Mouse (Mus musculus): ENCODE results near the gene Immp2l. TPM values are rescaled to one million over a fixed set of nuclear protein-coding genes. Genes with fewer than 3 reads are reported as not detected.

The Immp2l gene
- total and polyA plus RNA-seq, 2 experiments from 2014 or later: 1.7 to 10.9 TPM

DNA sequence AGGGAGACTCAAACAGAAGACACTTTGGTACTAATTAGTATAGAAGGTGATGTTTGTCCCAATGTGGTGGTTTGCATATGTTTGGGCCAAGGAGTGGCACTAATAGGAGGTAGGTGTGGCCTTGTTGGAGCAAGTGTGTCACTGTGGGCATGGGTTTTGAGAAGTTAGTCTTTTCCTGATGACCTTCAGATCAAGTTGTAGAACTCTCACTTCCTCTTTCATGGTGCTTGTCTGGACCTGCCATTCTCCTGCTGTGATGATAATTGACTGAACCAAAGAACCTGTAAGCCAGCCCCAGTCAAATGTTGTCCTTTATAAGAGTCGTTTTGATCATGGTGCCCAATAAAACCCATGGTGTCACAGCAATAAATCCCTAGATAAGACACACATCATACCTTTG is 967.5 kb downstream of the Immp2l start:
- no peak overlapping the region for H3K4me3 ChIP-seq (ENCODE audit: low read length)
- ATAC-seq (no peak), DNase-seq (ENCODE audit: low spot score) (no peak)

More for the DNA sequence above, 967.5 kb downstream of the Immp2l start:
- H3K4me1 ChIP-seq (ENCODE audit: insufficient read depth, low read length): no peaks in the 10 kb centered on the region
- H3K36me3 ChIP-seq (ENCODE audit: insufficient read depth, low read length): no peaks in the 10 kb centered on the region
- H3K27ac ChIP-seq: no peak overlapping the region
- no peaks in the 10 kb centered on the region for H3K9me3 ChIP-seq (ENCODE audit: low read length)
- no peak overlapping the region for H3K4me2 ChIP-seq (ENCODE audit: low read depth, low read length)
- no peak for TF ChIP-seq CTCF (IDR thresholded peaks at IDR 0.05; ENCODE audit: low read depth)
- no peaks in the 10 kb centered on the region for H3K27me3 ChIP-seq (ENCODE audit: insufficient read depth, low read length)
- 75% methylated on average over 1 of the region's 1 CpGs for WGBS
- no peak overlapping the region for H3K9ac ChIP-seq (replicated peaks; ENCODE audit: low read length)

Data from hindbrain, postnatal 0 days (tissue).